15 mouse cellular contexts compared by ENCODE assay signal in the genomic region with DNA sequence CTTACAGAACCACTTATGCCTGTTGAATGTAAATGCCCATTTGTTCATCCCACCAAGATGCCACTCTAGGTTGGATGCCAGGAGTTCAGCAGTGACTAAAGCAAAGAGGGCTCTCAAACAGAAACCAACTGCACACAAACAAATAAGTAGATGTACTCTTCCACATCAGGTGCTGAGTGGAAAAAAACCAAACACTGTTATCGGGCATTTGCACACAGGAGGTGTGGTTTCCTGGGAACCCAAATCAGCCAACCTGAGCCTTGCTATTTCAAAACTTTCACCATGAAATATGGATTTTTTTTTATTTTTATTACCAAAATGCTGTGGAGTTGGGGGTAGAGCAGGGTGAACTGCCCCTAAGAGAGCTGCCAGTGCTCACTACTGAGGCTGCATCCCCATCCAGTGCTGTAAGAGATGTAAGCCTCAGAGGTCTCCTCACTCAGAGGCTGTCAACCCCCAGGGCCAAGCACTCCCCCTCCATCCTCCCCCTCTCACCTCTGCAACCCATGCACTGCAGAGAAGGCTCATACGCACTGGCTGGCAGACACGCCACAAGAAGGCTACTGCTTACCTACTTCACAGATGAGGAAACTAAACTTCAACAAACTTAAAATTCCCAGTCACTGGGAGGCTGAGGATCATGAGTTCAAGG.
A peak's percentile ranks its signal among the peaks of the same experiment; 100 is the strongest.
DNase-seq lines count a peak whose midpoint lies in the region; ATAC-seq and TF ChIP-seq lines count a peak whose summit lies in the region.
"Had no signal": no experiment of that assay in that cellular context is flagged by ENCODE, and none has a peak within 500 bp of the region (broad histone marks: within the 10 kb centered on the region; RNA-seq: fewer than 3 reads in every experiment).

No protein-coding gene starts in this region.

- H3K27ac ChIP-seq in layer of hippocampus, adult 2 months, result peak overlapping the region; percentile 73; the same call in 1 of the 2 replicates
- peak overlapping the region; percentile 91 for H3K27ac ChIP-seq in liver, embryonic 13.5 days
- H3K27ac ChIP-seq in hindbrain, embryonic 14.5 days, result no peak overlapping the region
- H3K27ac ChIP-seq in forebrain, embryonic 12.5 days, result no peak overlapping the region
- H3K27ac ChIP-seq: hindbrain, embryonic 13.5 days; limb, embryonic 10.5 days; neural tube, embryonic 13.5 days had no signal

- no peaks in the 10 kb centered on the region for H3K9me3 ChIP-seq in liver, embryonic 13.5 days (replicated peaks)
- no peaks in the 10 kb centered on the region for H3K9me3 ChIP-seq in hindbrain, embryonic 14.5 days (ENCODE audit: control insufficient read depth, low read length)
- H3K9me3 ChIP-seq in forebrain, embryonic 12.5 days, result no peaks in the 10 kb centered on the region
- H3K9me3 ChIP-seq: hindbrain, embryonic 13.5 days; limb, embryonic 10.5 days; neural tube, embryonic 13.5 days had no signal

- H3K4me3 ChIP-seq in layer of hippocampus, adult 2 months, result no peak overlapping the region
- H3K4me3 ChIP-seq in liver, embryonic 13.5 days (replicated peaks), result peak overlapping the region; percentile 21; the same call in 1 of the 2 replicates
- H3K4me3 ChIP-seq in hindbrain, embryonic 14.5 days (replicated peaks; ENCODE audit: low read length), result no peak overlapping the region
- no peak overlapping the region for H3K4me3 ChIP-seq in forebrain, embryonic 12.5 days (replicated peaks)
- H3K4me3 ChIP-seq: hindbrain, embryonic 13.5 days; limb, embryonic 10.5 days; neural tube, embryonic 13.5 days had no signal

- H3K36me3 ChIP-seq in liver, embryonic 13.5 days, result no peaks in the 10 kb centered on the region
- H3K36me3 ChIP-seq in hindbrain, embryonic 14.5 days (replicated peaks; ENCODE audit: control insufficient read depth, insufficient read depth), result no peaks in the 10 kb centered on the region
- no peaks in the 10 kb centered on the region for H3K36me3 ChIP-seq in forebrain, embryonic 12.5 days (replicated peaks)
- H3K36me3 ChIP-seq: hindbrain, embryonic 13.5 days; limb, embryonic 10.5 days; neural tube, embryonic 13.5 days had no signal

- peak; percentile 27; the same call in 1 of the 2 replicates for ATAC-seq in common myeloid progenitor, adult 5-6 weeks (replicated peaks; ENCODE audit: low read depth, poor library complexity, severe bottlenecking)
- peak; percentile 89 for ATAC-seq in liver, embryonic 13.5 days (ENCODE audit: low read depth)
- ATAC-seq in hindbrain, embryonic 14.5 days (ENCODE audit: low FRiP score), result no peak
- no peak for ATAC-seq in forebrain, embryonic 12.5 days (ENCODE audit: low FRiP score)
- ATAC-seq: midbrain, embryonic 16.5 days had no signal

- no peaks in the 10 kb centered on the region for H3K27me3 ChIP-seq in liver, embryonic 13.5 days
- no peaks in the 10 kb centered on the region for H3K27me3 ChIP-seq in hindbrain, embryonic 14.5 days (ENCODE audit: control insufficient read depth, insufficient read depth, low read length)
- H3K27me3 ChIP-seq in forebrain, embryonic 12.5 days, result no peaks in the 10 kb centered on the region
- H3K27me3 ChIP-seq: hindbrain, embryonic 13.5 days; neural tube, embryonic 13.5 days had no signal

- H3K4me2 ChIP-seq in liver, embryonic 13.5 days, result peak overlapping the region; percentile 62
- H3K4me2 ChIP-seq in hindbrain, embryonic 14.5 days (replicated peaks), result no peak overlapping the region
- no peak overlapping the region for H3K4me2 ChIP-seq in forebrain, embryonic 12.5 days
- H3K4me2 ChIP-seq: hindbrain, embryonic 13.5 days; neural tube, embryonic 13.5 days had no signal

- 24% methylated on average over 3 of the region's 3 CpGs for WGBS in liver, embryonic 13.5 days (ENCODE audit: insufficient replicate concordance)
- WGBS in hindbrain, embryonic 14.5 days, result 91% methylated on average over 3 of the region's 3 CpGs
- WGBS in forebrain, embryonic 12.5 days, result 91% methylated on average over 3 of the region's 3 CpGs

- H3K4me1 ChIP-seq in liver, embryonic 13.5 days (replicated peaks), result peaks cover 68% of the 10 kb centered on the region
- peaks cover 7% of the 10 kb centered on the region; the same call in 1 of the 2 replicates for H3K4me1 ChIP-seq in hindbrain, embryonic 14.5 days (replicated peaks; ENCODE audit: control insufficient read depth, insufficient read depth, low read length)
- peaks cover 11% of the 10 kb centered on the region for H3K4me1 ChIP-seq in forebrain, embryonic 12.5 days
- H3K4me1 ChIP-seq: limb, embryonic 10.5 days had no signal

- H3K9ac ChIP-seq in liver, embryonic 13.5 days, result peak overlapping the region; percentile 66
- no peak overlapping the region for H3K9ac ChIP-seq in hindbrain, embryonic 14.5 days
- H3K9ac ChIP-seq in forebrain, embryonic 12.5 days, result no peak overlapping the region
- H3K9ac ChIP-seq: hindbrain, embryonic 13.5 days; neural tube, embryonic 13.5 days had no signal

- DNase-seq in layer of hippocampus, adult 2 months (ENCODE audit: low spot score in 2 of 2), result no peak
- no peak for DNase-seq in layer of hippocampus, postnatal 14 days (ENCODE audit: low spot score in 2 of 2)
- peak; percentile 65 for DNase-seq in liver, embryonic 13.5 days
- peak; percentile 48 to 69 for DNase-seq in spleen, postnatal 4 days (ENCODE audit: low spot score in 2 of 2)
- DNase-seq in natural killer cell, adult 2 months (ENCODE audit: low spot score in 2 of 2), result no peak
- no peak for DNase-seq in hindbrain, embryonic 14.5 days (ENCODE audit: low spot score)
- DNase-seq: cerebellum, adult 2 months; embryo, embryonic 11 days; gastrocnemius, postnatal 25 days had no signal

- TF ChIP-seq CTCF in layer of hippocampus, adult 2 months (conservative IDR thresholded peaks at IDR 0.05), result no peak

Comparison
In these comparisons a context has a peak if more than half of its experiments do, and no peak if none do; other contexts are left out.
1. DNase-seq: peak in liver, embryonic 13.5 days (single experiment) and spleen, postnatal 4 days (2 of 2); none in layer of hippocampus, adult 2 months (0 of 2), layer of hippocampus, postnatal 14 days (0 of 2), natural killer cell, adult 2 months (0 of 2) and hindbrain, embryonic 14.5 days (single experiment).
2. H3K27ac ChIP-seq: peak in layer of hippocampus, adult 2 months (single experiment) and liver, embryonic 13.5 days (single experiment); none in hindbrain, embryonic 14.5 days (single experiment) and forebrain, embryonic 12.5 days (single experiment).
3. ATAC-seq: peak in common myeloid progenitor, adult 5-6 weeks (single experiment) and liver, embryonic 13.5 days (single experiment); none in hindbrain, embryonic 14.5 days (single experiment) and forebrain, embryonic 12.5 days (single experiment).